Mouse (Mus musculus) heart, adult 2 months (tissue): ENCODE data around the gene Tmem8b. TPM values are rescaled to one million over a fixed set of nuclear protein-coding genes. Genes with fewer than 3 reads are reported as not detected.

Experiments used
- DNase-seq, 2 experiments: peaks; one replicate each; pipeline ENCODE4 v3.0.0; 2021
- H3K27ac ChIP-seq: fragments of 200-600 bp; 2 replicates; pipeline ENCODE4 v1.8.1; 2022
- H3K27me3 ChIP-seq: fragments of 200-500 bp; 2 replicates; pipeline ENCODE4 v1.6.1; 2012; ENCODE audit warnings: mild to moderate bottlenecking, low read length, inconsistent platforms, mixed read lengths; ENCODE audit not compliant: control insufficient read depth, insufficient read depth
- H3K36me3 ChIP-seq: fragments of 200-500 bp; 2 replicates; pipeline ENCODE4 v1.6.1; 2012; ENCODE audit warnings: low read length, inconsistent platforms; ENCODE audit not compliant: control insufficient read depth, insufficient read depth
- H3K4me1 ChIP-seq: fragments of 200-500 bp; 2 replicates; pipeline ENCODE4 v1.6.1; 2011; ENCODE audit warnings: low read length; ENCODE audit not compliant: control insufficient read depth, insufficient read depth
- H3K4me3 ChIP-seq: fragments of 200-600 bp; 2 replicates; pipeline ENCODE4 v1.8.1; 2022
- H3K79me2 ChIP-seq: fragments of 200-500 bp; replicated peaks from 2 replicates; pipeline ENCODE4 v1.6.1; 2012; ENCODE audit warnings: mild to moderate bottlenecking, inconsistent platforms, low read length, moderate library complexity, mixed read lengths; ENCODE audit not compliant: control insufficient read depth, insufficient read depth
- H3K9ac ChIP-seq: fragments of 200-500 bp; 2 replicates; pipeline ENCODE4 v1.6.1; 2012; ENCODE audit warnings: low read depth, mild to moderate bottlenecking, control low read depth, inconsistent platforms, low read length, mixed read lengths
- CTCF ChIP-seq: fragments of 200-600 bp; IDR thresholded peaks from 2 replicates; pipeline ENCODE4 v1.8.1; 2022; ENCODE audit warnings: antibody characterized with exemption, mild to moderate bottlenecking, moderate library complexity
- EP300 ChIP-seq: fragments of 200-500 bp; IDR thresholded peaks from 2 replicates; pipeline ENCODE4 v1.6.1; 2011; ENCODE audit warnings: low read depth, low read length, control low read depth; ENCODE audit not compliant: insufficient read depth
- POLR2A ChIP-seq: fragments of 200-500 bp; IDR thresholded peaks from 2 replicates; pipeline ENCODE4 v1.6.1; 2011; ENCODE audit warnings: mild to moderate bottlenecking, low read depth, low read length, control low read depth; ENCODE audit not compliant: insufficient read depth
- WGBS: fragments of 180-500 bp; shearing (Covaris S2); methylation state at CpG from one replicate; pipeline ENCODE4 v1.1.7; 2018; 5-methylcytosine and 5-hydroxymethylcytosine counted together
- intact Hi-C: fragments of 180-260 bp; cut with DNase I; formaldehyde crosslinking; loops from one replicate; pipeline ENCODE4 v1.15.1; 2025
- polyA plus RNA-seq: library from polyadenylated mRNA; depleted of rRNA; stranded (reverse); fragments of >200 nt; gene quantifications from 2 replicates; pipeline ENCODE4 v1.2.3, GENCODE M21; 2012
- total RNA-seq, 2 experiments: library from RNA; stranded (reverse); gene quantifications; 2 replicates each; pipeline ENCODE4 v1.2.3; 2021

The Tmem8b gene
- total and polyA plus RNA-seq, 3 experiments = 17.9 to 21.1 (median 18.2) TPM

DNA sequence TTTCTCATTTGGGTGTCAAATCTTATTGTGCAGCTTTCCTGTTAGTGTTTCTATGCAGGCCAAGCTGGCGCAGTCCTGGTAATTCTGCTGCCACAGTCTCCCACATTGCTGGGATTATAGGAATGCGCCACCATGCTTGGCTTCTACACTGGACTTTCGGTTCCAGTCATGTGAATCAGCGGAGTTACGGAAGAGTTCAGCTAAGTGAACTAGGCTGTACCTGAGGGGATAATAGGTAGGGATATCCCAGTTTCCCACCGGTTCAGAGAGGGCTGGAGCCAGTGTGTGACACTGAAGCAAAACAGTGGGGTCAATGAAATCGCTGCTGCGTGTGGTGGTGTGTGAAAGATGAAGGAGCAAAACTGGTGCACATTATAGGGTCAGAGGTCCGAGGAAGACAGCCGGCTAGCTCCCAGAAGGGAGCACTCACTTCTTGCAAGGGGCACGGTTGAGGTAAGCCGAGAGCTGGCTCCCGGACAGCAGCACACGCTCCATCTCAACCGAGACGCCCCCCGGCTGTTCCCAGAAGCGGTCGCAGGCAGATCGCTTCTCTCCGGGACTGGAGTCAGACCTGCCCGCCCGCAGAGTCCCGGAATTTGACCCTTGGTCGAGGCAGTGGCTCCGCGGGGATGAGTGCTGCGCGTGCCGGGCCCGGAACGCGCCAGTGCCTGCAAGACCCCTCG, 13.0 kb upstream of the Tmem8b start:
- Histone ChIP-seq H3K4me3 (peak overlapping the region; percentile 92), H3K27ac (peak overlapping the region; percentile 79), H3K4me1 (no peaks in the 10 kb centered on the region), H3K27me3 (no peaks in the 10 kb centered on the region), H3K36me3 (no peaks in the 10 kb centered on the region), H3K9ac (peak overlapping the region; percentile 89), H3K79me2 (no peaks in the 10 kb centered on the region)
- 6% methylated on average over 34 of the region's 34 CpGs for WGBS
- no peak for TF ChIP-seq POLR2A
- TF ChIP-seq EP300 = 0 out of 2 replicates have a peak, but pooled peaks have one; percentile 36
- intact Hi-C loops = loop anchor here (2.0 to 5.0 kb wide), 3 partner anchors 25 to 93 kb away; partner anchors contain the start of genes Creb3, Gba2, Npr2 and Rgp1
- DNase-seq = no peak

DNA sequence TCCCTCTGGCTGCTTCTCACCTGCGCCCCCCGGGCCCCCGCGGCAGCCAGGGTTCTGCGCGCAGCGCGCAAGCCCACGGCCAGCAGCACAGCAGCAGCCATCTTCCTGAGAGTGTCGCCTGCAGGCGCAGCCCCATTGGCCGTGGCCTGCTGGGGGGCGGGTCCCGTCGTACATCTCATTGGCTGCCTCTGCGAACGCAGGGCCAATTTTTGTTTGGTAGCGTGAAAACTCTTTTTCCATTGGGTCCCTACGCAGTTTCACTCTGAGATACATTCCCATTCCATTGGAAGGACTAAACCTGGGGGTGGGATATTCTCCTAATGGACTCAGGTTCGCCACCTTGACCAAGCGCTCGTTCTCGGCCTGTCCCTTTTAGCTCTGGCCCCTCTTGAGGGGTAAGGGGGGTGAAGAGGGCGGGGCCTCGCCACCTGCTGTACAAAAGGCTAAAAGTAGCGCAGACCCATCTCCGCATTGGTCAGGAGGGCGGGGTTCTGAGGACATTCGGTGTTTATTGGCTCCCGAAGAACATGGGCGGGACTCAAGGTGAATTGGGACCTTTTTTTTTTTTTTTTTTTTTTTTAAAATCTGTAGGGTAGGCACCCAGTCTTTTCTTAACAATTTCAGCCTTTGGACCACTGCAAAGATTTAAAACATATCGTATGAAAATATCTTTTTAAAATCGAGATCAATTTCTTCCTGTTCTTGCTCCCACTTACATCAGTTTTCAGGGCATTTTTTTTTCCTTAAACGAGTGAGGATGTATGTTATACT, 12.2 kb upstream of the Tmem8b start, which contains the start of gene Hint2:
TSS of gene Hint2 (minus strand) at position 128 of the 771 bp plus-strand sequence.
- no peaks in the 10 kb centered on the region for H3K4me1 ChIP-seq
- TF ChIP-seq CTCF (peak; percentile 33; the same call in 1 of the 2 replicates), POLR2A (peak; percentile 91), EP300 (no peak)
- peak within 1 kb of the TSS; percentile 79 for H3K27ac ChIP-seq
- DNase-seq = peak; percentile 91 to 95
- H3K36me3 ChIP-seq = no peaks in the 10 kb centered on the region
- intact Hi-C loops = loop anchor here (2.0 to 5.0 kb wide), 3 partner anchors 26 to 94 kb away; partner anchors contain the start of genes Creb3, Gba2, Npr2 and Rgp1
- H3K27me3 ChIP-seq = no peaks in the 10 kb centered on the region
- peak within 1 kb of the TSS; percentile 92 for H3K4me3 ChIP-seq
- 2% methylated on average over 34 of the region's 34 CpGs for WGBS
- no peaks in the 10 kb centered on the region for H3K79me2 ChIP-seq
- H3K9ac ChIP-seq = peak within 1 kb of the TSS; percentile 89

DNA sequence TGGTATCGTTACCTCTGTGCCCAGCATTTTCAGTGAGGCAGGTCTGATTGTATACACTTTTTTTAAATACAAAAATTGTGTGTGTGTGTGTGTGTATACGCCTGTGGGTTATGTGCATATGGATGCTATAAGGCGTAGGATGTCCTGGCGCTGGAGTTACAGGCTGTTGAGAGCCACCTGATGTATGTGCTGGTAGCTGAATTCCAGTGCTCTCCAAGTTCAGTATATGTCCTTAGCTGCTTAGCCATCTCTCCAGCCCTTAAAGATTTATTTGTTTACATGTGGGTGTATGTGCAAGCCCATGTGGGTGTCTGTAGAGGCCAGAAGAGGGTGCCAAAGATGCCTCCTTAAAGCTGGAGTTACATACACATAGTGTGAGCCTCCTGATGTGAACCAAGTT, 11.6 kb upstream of the Tmem8b start:
- H3K4me3 ChIP-seq = peak overlapping the region; percentile 92

DNA sequence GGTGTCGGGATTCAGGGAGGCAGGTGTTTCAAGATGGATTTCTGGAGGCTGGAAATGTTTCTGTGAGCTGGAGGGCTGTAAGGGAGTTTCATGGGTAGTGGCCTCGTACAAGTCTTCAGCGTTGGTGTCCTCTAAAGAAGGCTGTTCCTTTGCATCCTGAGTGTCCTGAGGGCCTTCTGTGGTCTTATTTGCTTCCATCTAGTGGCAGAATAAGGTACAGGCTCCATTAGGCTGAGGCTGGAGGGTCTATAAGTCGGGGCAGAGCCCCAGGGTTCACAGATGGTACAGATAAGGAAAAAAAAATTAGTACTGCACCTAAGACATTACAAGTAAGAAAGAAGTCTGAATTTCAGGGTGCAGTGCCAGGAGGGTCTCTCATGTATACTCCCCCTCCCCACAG, 2.4 kb upstream of the Tmem8b start:
- no peak overlapping the region for H3K27ac ChIP-seq
- intact Hi-C loops = no loop called here
- DNase-seq = no peak
- H3K4me3 ChIP-seq = no peak overlapping the region
- H3K36me3 ChIP-seq = no peaks in the 10 kb centered on the region
- TF ChIP-seq CTCF (peak; percentile 69), EP300 (no peak), POLR2A (no peak)
- H3K27me3 ChIP-seq = no peaks in the 10 kb centered on the region; the same call in 1 of the 2 replicates
- no peak overlapping the region for H3K9ac ChIP-seq
- no peaks in the 10 kb centered on the region for H3K79me2 ChIP-seq
- 20% methylated on average over 4 of the region's 4 CpGs for WGBS
- peaks cover 6% of the 10 kb centered on the region for H3K4me1 ChIP-seq

More for the DNA sequence above, 11.6 kb upstream of the Tmem8b start:
- H3K79me2 ChIP-seq = no peaks in the 10 kb centered on the region
- H3K4me1 ChIP-seq = no peaks in the 10 kb centered on the region
- no peak overlapping the region for H3K9ac ChIP-seq
- DNase-seq = no peak
- H3K27me3 ChIP-seq = no peaks in the 10 kb centered on the region
- intact Hi-C loops = loop anchor here (2.0 to 5.0 kb wide), 3 partner anchors 26 to 95 kb away; partner anchors contain the start of genes Creb3, Gba2, Npr2 and Rgp1
- peak overlapping the region; percentile 79 for H3K27ac ChIP-seq
- 56% methylated on average over 4 of the region's 4 CpGs for WGBS
- no peak for TF ChIP-seq EP300
- TF ChIP-seq CTCF = 0 out of 2 replicates have a peak, but pooled peaks have one; percentile 16
- H3K36me3 ChIP-seq = no peaks in the 10 kb centered on the region

DNA sequence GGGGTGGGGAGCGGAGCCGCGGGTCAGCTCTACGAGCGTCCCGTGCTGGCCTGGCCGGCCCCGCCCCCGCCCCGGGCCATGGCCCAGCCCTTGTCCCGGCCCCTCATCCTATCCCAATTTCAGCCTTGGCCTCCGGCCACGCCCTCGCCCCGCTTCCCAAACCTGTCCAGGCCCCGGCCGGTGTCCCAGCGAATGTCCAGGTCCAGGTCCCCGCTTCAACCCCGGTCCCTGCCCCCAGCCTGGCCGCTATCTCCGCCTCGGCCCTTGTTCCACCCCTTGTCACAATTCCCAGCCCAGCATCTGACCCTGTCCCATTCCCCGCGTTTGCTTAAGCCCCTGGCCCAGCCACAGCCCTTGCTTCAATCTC, 640 bp downstream of the Tmem8b start:
- peak overlapping the region; percentile 93 for H3K27ac ChIP-seq
- no peaks in the 10 kb centered on the region for H3K79me2 ChIP-seq
- TF ChIP-seq CTCF (no peak), POLR2A (no peak), EP300 (no peak)
- peaks cover 7% of the 10 kb centered on the region for H3K4me1 ChIP-seq
- WGBS = under 1% methylated on average over 23 of the region's 25 CpGs
- intact Hi-C loops = loop anchor here (2.0 kb wide), 1 partner anchor 39 kb away; the partner anchor contains the start of gene Npr2
- no peaks in the 10 kb centered on the region; the same call in 1 of the 2 replicates for H3K27me3 ChIP-seq
- H3K9ac ChIP-seq = peak overlapping the region; percentile 67
- no peaks in the 10 kb centered on the region for H3K36me3 ChIP-seq
- DNase-seq = no peak
- H3K4me3 ChIP-seq = peak overlapping the region; percentile 83

DNA sequence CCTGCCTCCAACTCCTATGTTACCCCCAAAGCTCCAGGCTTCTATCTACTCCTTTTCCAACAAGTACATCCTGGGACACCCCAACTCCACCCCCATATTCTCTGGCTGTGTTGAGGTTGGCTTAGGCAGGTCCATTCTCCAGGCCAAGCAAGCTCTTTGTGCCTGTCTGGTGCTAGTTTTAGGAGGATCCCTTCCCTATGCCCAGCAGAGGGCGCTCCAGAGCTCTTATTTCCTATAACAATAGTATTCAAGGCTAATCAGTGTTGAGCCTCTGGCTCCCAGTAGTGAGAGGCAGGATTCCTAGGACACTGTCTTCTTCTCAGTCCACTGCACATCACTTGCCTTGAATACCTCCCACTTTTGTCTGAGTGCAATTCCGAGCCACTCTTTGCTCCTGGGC, 3.3 kb downstream of the Tmem8b start:
- Histone ChIP-seq H3K9ac (no peak overlapping the region), H3K4me3 (no peak overlapping the region), H3K4me1 (peaks cover 7% of the 10 kb centered on the region), H3K36me3 (no peaks in the 10 kb centered on the region), H3K27me3 (no peaks in the 10 kb centered on the region), H3K79me2 (no peaks in the 10 kb centered on the region), H3K27ac (no peak overlapping the region)
- 9% methylated on average over 2 of the region's 2 CpGs for WGBS
- intact Hi-C loops = loop anchor here (1.0 kb wide), 1 partner anchor 40 kb away; no protein-coding TSS in a partner anchor
- DNase-seq = peak; percentile 83 to 90
- TF ChIP-seq POLR2A (no peak), EP300 (peak; percentile 43; the same call in 1 of the 2 replicates), CTCF (peak; percentile 96)
